Comparison of ENCODE assay signal across 19 mouse cellular contexts in the genomic region with DNA sequence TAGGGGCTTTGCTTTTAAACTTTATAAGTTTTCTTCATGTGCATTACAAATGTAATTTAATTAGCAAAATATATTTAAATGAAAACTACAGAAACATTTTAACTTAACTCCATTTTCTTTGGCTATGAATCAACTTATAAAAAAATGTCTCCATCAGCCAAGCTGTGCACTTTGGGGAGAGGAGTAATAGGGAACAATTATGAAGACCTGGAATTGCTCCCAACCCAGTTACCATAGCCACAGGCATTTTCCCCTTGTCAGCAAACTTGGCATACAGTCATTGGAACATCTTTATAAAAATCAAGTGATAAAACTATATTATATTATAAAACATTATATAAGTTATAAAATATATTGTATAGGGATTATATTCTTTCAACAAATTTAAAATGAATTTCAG.
DNase-seq lines count a peak whose midpoint lies in the region; ATAC-seq lines count a peak whose summit lies in the region.
"Had no signal": no experiment of that assay in that cellular context is flagged by ENCODE, and none has a peak within 500 bp of the region (broad histone marks: within the 10 kb centered on the region; RNA-seq: fewer than 3 reads in every experiment).

No protein-coding gene starts in this region.

- no peaks in the 10 kb centered on the region for H3K36me3 ChIP-seq in embryonic facial prominence, embryonic 14.5 days (ENCODE audit: control insufficient read depth, insufficient read depth, low read length)
- H3K36me3 ChIP-seq in embryonic facial prominence, embryonic 10.5 days (replicated peaks), result no peaks in the 10 kb centered on the region
- H3K36me3 ChIP-seq in kidney, embryonic 16.5 days (ENCODE audit: insufficient read depth, low read length), result no peaks in the 10 kb centered on the region
- H3K36me3 ChIP-seq: forebrain, embryonic 15.5 days; heart, embryonic 12.5 days; hindbrain, embryonic 10.5 days; intestine, embryonic 15.5 days had no signal

- ATAC-seq in embryonic facial prominence, embryonic 14.5 days (ENCODE audit: low read depth), result no peak
- ATAC-seq in kidney, embryonic 16.5 days (ENCODE audit: low FRiP score, low TSS enrichment), result no peak
- ATAC-seq: activated CD4-positive, CD25-positive, alpha-beta regulatory T cell, adult 4 months; forebrain, embryonic 15.5 days; intestine, embryonic 15.5 days; Patski had no signal

- H3K27ac ChIP-seq in embryonic facial prominence, embryonic 14.5 days (replicated peaks; ENCODE audit: low read depth, low read length), result no peak overlapping the region
- no peak overlapping the region for H3K27ac ChIP-seq in embryonic facial prominence, embryonic 10.5 days (replicated peaks)
- no peak overlapping the region for H3K27ac ChIP-seq in kidney, embryonic 16.5 days (ENCODE audit: low read length)
- H3K27ac ChIP-seq: forebrain, embryonic 15.5 days; hindbrain, embryonic 10.5 days; hindbrain, embryonic 14.5 days; intestine, embryonic 15.5 days had no signal

- DNase-seq in embryonic facial prominence, embryonic 14.5 days (ENCODE audit: low spot score), result peak; percentile 61
- no peak for DNase-seq in embryonic facial prominence, embryonic 10.5 days (ENCODE audit: low spot score)
- DNase-seq in layer of hippocampus, adult 18-20 months (ENCODE audit: low spot score in 2 of 2), result peak; percentile 5 to 63
- no peak for DNase-seq in layer of hippocampus, postnatal 25 days (ENCODE audit: extremely low spot score in 1 of 2, low spot score in 1 of 2)
- peak; percentile 18 for DNase-seq in layer of hippocampus, adult 9-10 months (ENCODE audit: low spot score)
- DNase-seq in gastrocnemius, adult 8-10 months (ENCODE audit: low spot score in 2 of 2), result no peak
- DNase-seq: adrenal gland, postnatal 14 days; cerebellum, adult 2 months; cerebellum, postnatal 10 days; gastrocnemius, postnatal 25 days had no signal

- H3K9ac ChIP-seq in embryonic facial prominence, embryonic 14.5 days (ENCODE audit: low read depth, low read length), result no peak overlapping the region
- H3K9ac ChIP-seq in kidney, embryonic 16.5 days (replicated peaks; ENCODE audit: low read length), result no peak overlapping the region
- H3K9ac ChIP-seq: forebrain, embryonic 15.5 days; heart, embryonic 12.5 days; hindbrain, embryonic 14.5 days; intestine, embryonic 15.5 days had no signal

- no peak overlapping the region for H3K4me3 ChIP-seq in embryonic facial prominence, embryonic 14.5 days (ENCODE audit: low read depth, low read length)
- H3K4me3 ChIP-seq in embryonic facial prominence, embryonic 10.5 days, result no peak overlapping the region
- H3K4me3 ChIP-seq in kidney, embryonic 16.5 days (ENCODE audit: low read length), result no peak overlapping the region
- H3K4me3 ChIP-seq: forebrain, embryonic 15.5 days; heart, embryonic 12.5 days; hindbrain, embryonic 10.5 days; intestine, embryonic 15.5 days had no signal

- H3K4me1 ChIP-seq in embryonic facial prominence, embryonic 14.5 days (ENCODE audit: control insufficient read depth, insufficient read depth, low read length), result peaks cover 4% of the 10 kb centered on the region; the same call in 1 of the 2 replicates
- no peaks in the 10 kb centered on the region for H3K4me1 ChIP-seq in embryonic facial prominence, embryonic 10.5 days
- H3K4me1 ChIP-seq in kidney, embryonic 16.5 days (ENCODE audit: insufficient read depth, low read length), result no peaks in the 10 kb centered on the region
- H3K4me1 ChIP-seq: forebrain, embryonic 15.5 days; heart, embryonic 12.5 days; hindbrain, embryonic 10.5 days; intestine, embryonic 15.5 days had no signal

- no peaks in the 10 kb centered on the region for H3K9me3 ChIP-seq in embryonic facial prominence, embryonic 14.5 days (ENCODE audit: control insufficient read depth, low read length)
- no peaks in the 10 kb centered on the region for H3K9me3 ChIP-seq in embryonic facial prominence, embryonic 10.5 days
- H3K9me3 ChIP-seq in kidney, embryonic 16.5 days (ENCODE audit: low read length), result no peaks in the 10 kb centered on the region
- H3K9me3 ChIP-seq: forebrain, embryonic 15.5 days; heart, embryonic 12.5 days; hindbrain, embryonic 10.5 days; intestine, embryonic 15.5 days had no signal

- no peak overlapping the region for H3K4me2 ChIP-seq in embryonic facial prominence, embryonic 14.5 days (ENCODE audit: low read depth, low read length)
- no peak overlapping the region for H3K4me2 ChIP-seq in kidney, embryonic 16.5 days (replicated peaks; ENCODE audit: low read depth, low read length)
- H3K4me2 ChIP-seq: forebrain, embryonic 15.5 days; heart, embryonic 12.5 days; hindbrain, embryonic 14.5 days; intestine, embryonic 15.5 days had no signal

- no peaks in the 10 kb centered on the region for H3K27me3 ChIP-seq in embryonic facial prominence, embryonic 14.5 days (replicated peaks; ENCODE audit: control insufficient read depth, insufficient read depth, low read length)
- H3K27me3 ChIP-seq in embryonic facial prominence, embryonic 10.5 days (replicated peaks; ENCODE audit: low read depth, poor library complexity, severe bottlenecking), result no peaks in the 10 kb centered on the region
- no peaks in the 10 kb centered on the region for H3K27me3 ChIP-seq in kidney, embryonic 16.5 days (ENCODE audit: insufficient read depth, low read length)
- H3K27me3 ChIP-seq: CH12.LX; forebrain, embryonic 15.5 days; heart, embryonic 12.5 days; intestine, embryonic 15.5 days; Patski had no signal

Comparison
In these comparisons a context has a peak if more than half of its experiments do, and no peak if none do; other contexts are left out.
1. DNase-seq: peak in embryonic facial prominence, embryonic 14.5 days (single experiment), layer of hippocampus, adult 18-20 months (2 of 2) and layer of hippocampus, adult 9-10 months (single experiment); none in embryonic facial prominence, embryonic 10.5 days (single experiment), layer of hippocampus, postnatal 25 days (0 of 2) and gastrocnemius, adult 8-10 months (0 of 2).